Mouse (Mus musculus): ENCODE data around the gene Cd2. TPM values are rescaled to one million over a fixed set of nuclear protein-coding genes. Genes with fewer than 3 reads are reported as not detected.

Gene Cd2
- polyA plus RNA-seq, 1 experiment = not detected

DNA sequence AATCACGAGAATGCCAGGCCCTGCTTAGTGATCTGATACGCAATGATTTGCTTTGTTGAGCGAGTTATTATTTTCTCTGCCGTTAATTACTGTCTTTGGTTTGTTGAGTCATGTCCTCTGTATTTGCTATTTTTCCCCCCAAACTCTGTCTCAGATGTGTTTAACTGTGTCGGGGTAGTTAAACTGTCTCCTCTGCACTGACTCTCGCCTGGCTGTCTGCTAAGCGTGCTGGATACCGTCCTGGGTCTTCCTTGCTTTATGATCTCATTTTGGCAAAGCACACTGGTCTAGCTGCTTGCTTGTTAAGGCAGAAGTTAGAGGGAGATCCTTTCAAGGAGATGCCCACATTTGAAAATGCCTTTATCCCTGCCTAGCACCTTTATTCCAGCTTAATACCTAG lies 31.6 kb downstream of the Cd2 start:
- Histone ChIP-seq H3K4me3 (ENCODE audit: insufficient read depth, low read length) (no peak overlapping the region), H3K27ac (ENCODE audit: insufficient read depth, low read length) (no peak overlapping the region), H3K4me1 (ENCODE audit: control insufficient read depth, insufficient read depth, low read length) (no peaks in the 10 kb centered on the region)
- TF ChIP-seq CTCF (IDR thresholded peaks at IDR 0.05; ENCODE audit: borderline replicate concordance, insufficient read depth, low read length) (no peak), POLR2A (IDR thresholded peaks at IDR 0.05; ENCODE audit: low read depth, low read length) (no peak)

DNA sequence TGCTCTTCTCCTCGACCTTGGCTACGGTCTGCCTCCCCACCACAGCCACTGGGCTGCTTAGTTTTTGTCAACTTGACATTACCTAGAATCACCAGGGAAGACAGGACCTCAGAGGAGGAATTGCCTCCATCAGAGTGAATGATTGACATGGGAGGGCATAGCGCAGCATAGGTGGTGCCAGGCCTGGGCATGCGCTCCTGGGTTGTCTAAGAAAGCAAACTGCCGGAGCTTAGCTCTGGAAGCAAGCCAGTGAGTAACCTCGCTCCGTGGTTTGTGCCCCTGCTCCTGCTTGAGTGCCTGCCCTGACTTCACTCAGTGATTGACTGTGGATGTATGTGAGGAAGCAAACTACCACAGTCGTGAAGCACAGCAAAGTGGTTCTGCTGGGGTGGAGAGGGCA lies 35.6 kb downstream of the Cd2 start:
- Histone ChIP-seq H3K4me3 (ENCODE audit: insufficient read depth, low read length) (no peak overlapping the region), H3K4me1 (ENCODE audit: control insufficient read depth, insufficient read depth, low read length) (peaks cover 3% of the 10 kb centered on the region; the same call in 1 of the 2 replicates), H3K27ac (ENCODE audit: insufficient read depth, low read length) (no peak overlapping the region)
- TF ChIP-seq CTCF (IDR thresholded peaks at IDR 0.05; ENCODE audit: borderline replicate concordance, insufficient read depth, low read length) = no peak
- TF ChIP-seq POLR2A (IDR thresholded peaks at IDR 0.05; ENCODE audit: low read depth, low read length) = no peak

DNA sequence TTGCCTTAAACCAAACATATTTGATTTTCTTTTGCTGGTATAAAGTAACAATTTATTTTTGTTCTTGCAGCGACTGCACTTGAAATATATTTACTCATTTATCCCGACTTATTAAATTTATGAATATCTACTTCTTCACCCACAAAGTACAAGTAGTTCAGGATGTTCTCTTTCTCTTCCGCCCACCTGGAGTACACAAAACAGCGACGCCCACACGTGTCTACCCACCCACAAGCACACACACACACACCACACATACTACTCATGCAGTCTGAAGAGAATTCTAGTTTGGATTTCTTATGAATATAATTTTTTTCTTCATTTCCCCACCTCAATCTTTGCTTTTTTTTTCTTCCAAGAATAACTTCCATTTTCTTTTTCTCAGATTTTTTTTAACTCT lies 37.9 kb downstream of the Cd2 start:
- Histone ChIP-seq H3K4me3 (ENCODE audit: insufficient read depth, low read length) (no peak overlapping the region), H3K4me1 (ENCODE audit: control insufficient read depth, insufficient read depth, low read length) (peaks cover 3% of the 10 kb centered on the region; the same call in 1 of the 2 replicates), H3K27ac (ENCODE audit: insufficient read depth, low read length) (no peak overlapping the region)
- TF ChIP-seq POLR2A (IDR thresholded peaks at IDR 0.05; ENCODE audit: low read depth, low read length) (no peak), CTCF (IDR thresholded peaks at IDR 0.05; ENCODE audit: borderline replicate concordance, insufficient read depth, low read length) (no peak)

DNA sequence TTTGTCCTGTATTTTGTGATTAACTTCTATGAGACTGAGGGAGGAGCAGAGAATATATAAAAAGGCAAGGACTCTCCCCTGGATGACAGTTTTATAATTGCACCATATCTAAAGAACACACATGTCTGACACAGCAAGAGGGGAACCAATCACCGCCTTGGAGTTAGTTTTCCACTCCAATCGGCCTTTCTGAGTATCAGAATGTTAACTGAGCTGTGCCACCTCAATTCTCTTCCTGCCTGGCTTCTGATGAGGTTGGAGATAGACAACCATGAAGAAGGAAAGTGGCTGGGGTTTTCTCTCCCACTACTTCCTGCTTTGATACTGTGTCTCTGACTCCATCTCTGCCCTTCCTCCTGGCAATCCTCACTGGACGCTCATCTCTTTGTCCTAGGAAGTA lies 42.5 kb downstream of the Cd2 start:
- H3K4me3 ChIP-seq (ENCODE audit: insufficient read depth, low read length) = no peak overlapping the region
- no peak for TF ChIP-seq CTCF (IDR thresholded peaks at IDR 0.05; ENCODE audit: borderline replicate concordance, insufficient read depth, low read length)
- no peak for TF ChIP-seq POLR2A (IDR thresholded peaks at IDR 0.05; ENCODE audit: low read depth, low read length)
- H3K4me1 ChIP-seq (ENCODE audit: control insufficient read depth, insufficient read depth, low read length) = peaks cover 3% of the 10 kb centered on the region; the same call in 1 of the 2 replicates
- no peak overlapping the region for H3K27ac ChIP-seq (ENCODE audit: insufficient read depth, low read length)

DNA sequence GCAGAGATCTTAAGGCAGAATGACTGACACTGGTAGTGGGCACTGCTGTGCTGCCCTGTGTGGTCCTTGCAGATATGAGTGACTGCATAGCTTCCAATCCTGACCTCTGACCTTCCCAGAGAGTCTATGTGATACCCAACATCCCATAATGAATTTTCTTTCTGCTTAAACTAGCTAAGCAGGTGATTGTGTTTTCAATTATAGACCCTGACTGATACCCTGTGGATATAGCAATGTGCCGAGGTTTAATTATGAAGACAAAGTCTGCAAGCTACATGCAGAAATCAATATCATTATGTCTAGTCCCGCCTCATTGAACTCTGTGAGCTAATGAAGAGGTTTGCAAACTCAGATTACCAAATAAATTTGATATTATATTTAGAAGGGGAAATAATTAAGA lies 44.7 kb downstream of the Cd2 start:
- no peak overlapping the region for H3K4me3 ChIP-seq (ENCODE audit: insufficient read depth, low read length)
- H3K27ac ChIP-seq (ENCODE audit: insufficient read depth, low read length) = no peak overlapping the region
- TF ChIP-seq CTCF (IDR thresholded peaks at IDR 0.05; ENCODE audit: borderline replicate concordance, insufficient read depth, low read length) (no peak), POLR2A (IDR thresholded peaks at IDR 0.05; ENCODE audit: low read depth, low read length) (no peak)
- H3K4me1 ChIP-seq (ENCODE audit: control insufficient read depth, insufficient read depth, low read length) = peaks cover 3% of the 10 kb centered on the region; the same call in 1 of the 2 replicates

DNA sequence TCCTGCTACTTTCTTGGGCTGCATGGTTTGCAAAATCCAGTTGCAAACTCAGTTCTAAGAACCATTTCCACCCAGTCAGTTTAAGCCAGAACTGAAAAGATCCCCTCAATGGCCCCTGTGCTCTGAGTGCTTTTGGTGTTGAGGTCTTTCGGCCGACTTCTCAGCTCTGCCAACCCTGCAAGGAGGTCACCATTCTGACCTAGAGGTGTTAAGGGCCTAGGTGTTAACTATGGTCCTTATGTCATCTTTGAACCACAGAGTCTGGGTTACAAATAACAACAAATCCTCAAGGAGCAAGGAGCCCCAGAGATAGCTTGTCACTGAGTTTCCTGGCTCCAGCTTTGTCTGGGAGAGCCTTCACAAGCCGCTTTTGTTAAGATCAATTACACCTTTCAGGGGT lies 45.9 kb downstream of the Cd2 start:
- Histone ChIP-seq H3K4me3 (ENCODE audit: insufficient read depth, low read length) (no peak overlapping the region), H3K4me1 (ENCODE audit: control insufficient read depth, insufficient read depth, low read length) (no peaks in the 10 kb centered on the region), H3K27ac (ENCODE audit: insufficient read depth, low read length) (no peak overlapping the region)
- TF ChIP-seq POLR2A (IDR thresholded peaks at IDR 0.05; ENCODE audit: low read depth, low read length) (no peak), CTCF (IDR thresholded peaks at IDR 0.05; ENCODE audit: borderline replicate concordance, insufficient read depth, low read length) (no peak)

DNA sequence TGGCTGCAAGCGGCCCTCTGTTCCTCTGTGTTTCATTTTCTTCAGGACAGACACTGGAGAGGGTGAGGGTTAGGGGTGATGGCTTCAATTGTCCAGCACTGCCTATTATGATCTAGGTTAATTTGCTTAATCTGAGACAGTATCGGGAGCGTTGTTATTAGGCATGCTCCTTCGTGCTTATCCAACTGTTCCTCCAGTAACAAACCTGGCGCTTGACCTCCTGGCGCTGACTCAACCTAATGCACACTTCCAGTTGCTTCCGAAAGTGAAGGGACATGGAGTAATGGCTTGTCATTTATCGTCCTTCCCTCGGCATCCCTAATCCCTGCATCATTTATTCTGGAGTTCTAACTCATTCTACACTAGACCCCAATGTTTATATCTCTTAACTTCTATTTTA lies 46.9 kb downstream of the Cd2 start:
- TF ChIP-seq CTCF (IDR thresholded peaks at IDR 0.05; ENCODE audit: borderline replicate concordance, insufficient read depth, low read length) (no peak), POLR2A (IDR thresholded peaks at IDR 0.05; ENCODE audit: low read depth, low read length) (no peak)
- Histone ChIP-seq H3K4me1 (ENCODE audit: control insufficient read depth, insufficient read depth, low read length) (no peaks in the 10 kb centered on the region), H3K27ac (ENCODE audit: insufficient read depth, low read length) (no peak overlapping the region), H3K4me3 (ENCODE audit: insufficient read depth, low read length) (no peak overlapping the region)

DNA sequence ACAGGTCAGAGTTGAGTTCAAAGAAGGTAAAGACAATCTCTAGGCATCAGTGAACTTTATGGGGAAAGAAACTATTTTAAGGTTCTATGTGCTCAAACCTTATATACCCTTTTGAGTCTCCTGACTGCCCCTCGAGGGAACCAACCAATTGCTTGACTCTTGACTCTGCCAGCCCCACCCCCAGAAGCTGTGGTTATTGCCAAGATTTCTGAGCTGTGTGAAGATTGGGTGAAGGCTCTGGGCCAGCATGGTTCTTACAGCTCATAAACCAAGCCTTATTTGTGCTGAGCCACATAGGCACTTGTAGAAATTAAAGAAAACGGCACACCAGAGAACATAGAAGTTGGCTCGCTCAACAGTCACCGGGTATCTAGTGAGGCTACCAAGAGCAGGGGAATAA lies 48.5 kb downstream of the Cd2 start:
- no peak for TF ChIP-seq CTCF (IDR thresholded peaks at IDR 0.05; ENCODE audit: borderline replicate concordance, insufficient read depth, low read length)
- TF ChIP-seq POLR2A (IDR thresholded peaks at IDR 0.05; ENCODE audit: low read depth, low read length) = no peak
- no peak overlapping the region for H3K27ac ChIP-seq (ENCODE audit: insufficient read depth, low read length)
- no peak overlapping the region for H3K4me3 ChIP-seq (ENCODE audit: insufficient read depth, low read length)
- no peaks in the 10 kb centered on the region for H3K4me1 ChIP-seq (ENCODE audit: control insufficient read depth, insufficient read depth, low read length)

DNA sequence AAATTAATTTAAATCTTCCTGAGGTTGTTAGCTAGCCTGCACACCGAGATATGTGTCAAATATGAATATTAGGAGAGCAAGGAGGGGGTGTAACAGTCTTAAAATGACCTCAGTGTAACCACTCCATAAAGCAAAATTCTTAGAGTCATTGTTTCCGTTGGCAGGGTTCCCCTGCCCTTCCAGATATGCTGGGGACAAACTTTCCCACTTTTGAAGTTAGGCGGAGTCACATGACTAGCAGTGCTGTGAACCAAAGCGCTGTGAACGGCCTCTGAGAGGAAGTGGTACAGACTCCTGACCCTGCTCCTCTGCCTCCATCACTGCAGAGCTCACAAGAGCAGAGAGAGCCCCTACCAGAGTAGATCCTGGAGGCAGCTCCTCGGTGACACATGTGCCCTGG lies 49.0 kb downstream of the Cd2 start:
- TF ChIP-seq POLR2A (IDR thresholded peaks at IDR 0.05; ENCODE audit: low read depth, low read length) (no peak), CTCF (IDR thresholded peaks at IDR 0.05; ENCODE audit: borderline replicate concordance, insufficient read depth, low read length) (no peak)
- no peak overlapping the region for H3K4me3 ChIP-seq (ENCODE audit: insufficient read depth, low read length)
- no peaks in the 10 kb centered on the region for H3K4me1 ChIP-seq (ENCODE audit: control insufficient read depth, insufficient read depth, low read length)
- no peak overlapping the region for H3K27ac ChIP-seq (ENCODE audit: insufficient read depth, low read length)

DNA sequence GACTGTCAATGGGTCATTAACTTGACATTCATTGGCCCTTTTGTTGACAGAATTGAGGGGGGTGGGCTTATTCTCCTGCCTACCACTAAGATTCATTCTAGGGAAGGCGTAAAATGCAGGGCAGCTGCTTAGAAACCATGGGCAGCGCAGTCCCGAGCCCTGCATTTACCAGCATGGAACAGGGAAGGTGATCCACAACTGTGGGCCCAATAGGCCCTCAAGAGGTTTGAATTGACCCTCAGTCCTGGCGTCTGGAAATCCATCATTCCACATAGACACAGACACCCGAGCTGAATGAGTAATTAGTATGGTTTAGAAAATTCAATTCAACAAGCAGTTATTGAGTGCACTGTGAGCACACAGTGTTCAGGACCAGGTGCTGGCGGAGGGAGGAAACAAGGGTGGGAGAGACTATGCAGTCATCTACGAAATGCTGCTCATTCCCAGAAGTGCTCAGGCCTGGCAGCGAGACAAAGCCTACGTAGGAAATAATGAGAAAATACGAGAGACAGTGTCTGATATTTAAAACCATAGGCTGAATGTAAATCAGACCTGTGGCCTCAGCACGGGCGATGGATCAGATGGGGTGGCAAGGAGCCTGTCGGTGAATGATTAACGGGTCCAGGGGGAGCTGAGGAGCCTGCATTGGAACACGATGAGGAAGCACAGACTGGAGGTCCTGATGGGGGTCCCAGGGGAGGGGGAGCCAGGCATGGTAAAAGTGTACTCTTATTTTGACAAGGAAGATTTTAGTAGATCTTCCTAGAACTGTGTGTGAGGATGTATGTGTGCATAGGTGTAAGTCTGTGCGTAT lies 50.5 kb downstream of the Cd2 start:
- Histone ChIP-seq H3K4me3 (ENCODE audit: insufficient read depth, low read length) (no peak overlapping the region), H3K27ac (ENCODE audit: insufficient read depth, low read length) (no peak overlapping the region), H3K4me1 (ENCODE audit: control insufficient read depth, insufficient read depth, low read length) (no peaks in the 10 kb centered on the region)
- TF ChIP-seq POLR2A (IDR thresholded peaks at IDR 0.05; ENCODE audit: low read depth, low read length) (no peak), CTCF (IDR thresholded peaks at IDR 0.05; ENCODE audit: borderline replicate concordance, insufficient read depth, low read length) (no peak)

Measured in embryonic fibroblast, embryonic 13.5 days (primary cell).